ENCODE assay signal across 24 mouse cellular contexts in genomic region chr17:87068997-87069396, GRCm38 (mm10).
"Had no signal": no experiment of that assay in that cellular context is flagged by ENCODE, and none has a peak within 500 bp of the region (broad histone marks: within the 10 kb centered on the region; RNA-seq: fewer than 3 reads in every experiment).

No protein-coding gene starts in this region.

- H3K9me3 ChIP-seq: heart, embryonic 13.5 days; heart, embryonic 15.5 days; hindbrain, embryonic 10.5 days; hindbrain, embryonic 12.5 days; limb, embryonic 10.5 days; limb, embryonic 12.5 days; liver, embryonic 13.5 days; liver, embryonic 15.5 days had no signal

- H3K27me3 ChIP-seq: heart, embryonic 13.5 days; heart, embryonic 15.5 days; hindbrain, embryonic 12.5 days; limb, embryonic 12.5 days; liver, embryonic 13.5 days; liver, embryonic 15.5 days had no signal

- DNase-seq: gastrocnemius, adult 2 months; gastrocnemius, postnatal 10 days; gastrocnemius, postnatal 25 days; heart, adult 2 months; heart, postnatal 14 days; heart, postnatal 4 days; kidney, adult 18-20 months; kidney, adult 8-10 months; kidney, postnatal 10 days; kidney, postnatal 25 days; kidney, postnatal 4 days; liver; liver, embryonic 13.5 days; liver, postnatal 0 days had no signal

- H3K4me3 ChIP-seq: gastrocnemius, adult 2 months; heart, adult 2 months; heart, embryonic 13.5 days; heart, embryonic 15.5 days; hindbrain, embryonic 10.5 days; hindbrain, embryonic 12.5 days; layer of hippocampus, adult 2 months; left cerebral cortex, adult 2 months; limb, embryonic 10.5 days; limb, embryonic 12.5 days; liver, embryonic 13.5 days; liver, embryonic 15.5 days had no signal

- H3K36me3 ChIP-seq: heart, embryonic 13.5 days; heart, embryonic 15.5 days; hindbrain, embryonic 10.5 days; hindbrain, embryonic 12.5 days; limb, embryonic 10.5 days; limb, embryonic 12.5 days; liver, embryonic 13.5 days; liver, embryonic 15.5 days had no signal

- H3K4me1 ChIP-seq: heart, embryonic 13.5 days; heart, embryonic 15.5 days; hindbrain, embryonic 10.5 days; hindbrain, embryonic 12.5 days; limb, embryonic 12.5 days; liver, embryonic 15.5 days had no signal

- H3K27ac ChIP-seq: gastrocnemius, adult 2 months; heart, adult 2 months; heart, embryonic 13.5 days; heart, embryonic 15.5 days; hindbrain, embryonic 10.5 days; hindbrain, embryonic 12.5 days; hindbrain, embryonic 14.5 days; layer of hippocampus, adult 2 months; left cerebral cortex, adult 2 months; limb, embryonic 10.5 days; limb, embryonic 12.5 days; liver, embryonic 13.5 days; liver, embryonic 15.5 days had no signal
